15 mouse cellular contexts compared by ENCODE assay signal in genomic region chr4:67522235-67522634, GRCm38 (mm10).
DNase-seq lines count a peak whose midpoint lies in the region; ATAC-seq lines count a peak whose summit lies in the region.
"Had no signal": no experiment of that assay in that cellular context is flagged by ENCODE, and none has a peak within 500 bp of the region (broad histone marks: within the 10 kb centered on the region; RNA-seq: fewer than 3 reads in every experiment).

No protein-coding gene starts in this region.

- ATAC-seq in cerebellum, adult (ENCODE audit: insufficient number of reproducible peaks, low FRiP score, low TSS enrichment) = peak; percentile 98
- ATAC-seq: forebrain, embryonic 16.5 days; inflammation-experienced regulatory T-cells, adult 6 months; intestine, postnatal 0 days had no signal

- DNase-seq in cerebellum, adult 11-12 months = peak; percentile 99
- peak; percentile 98 for DNase-seq in cerebellum, adult 9-10 months
- DNase-seq in cerebellum, postnatal 25 days = peak; percentile 91 to 92
- DNase-seq in thymus, postnatal 14 days = no peak
- no peak for DNase-seq in urinary bladder, postnatal 25 days (ENCODE audit: low spot score)
- no peak for DNase-seq in retina, postnatal 1 day
- DNase-seq: adrenal gland, adult 8-10 months; adrenal gland, postnatal 36 days; gastrocnemius, postnatal 10 days; heart, adult 2 months; kidney, adult 8-10 months had no signal

Comparison
In these comparisons a context has a peak if more than half of its experiments do, and no peak if none do; other contexts are left out.
1. DNase-seq: peak in cerebellum, adult 11-12 months (single experiment), cerebellum, adult 9-10 months (single experiment) and cerebellum, postnatal 25 days (2 of 2); none in thymus, postnatal 14 days (single experiment), urinary bladder, postnatal 25 days (single experiment) and retina, postnatal 1 day (single experiment).